Mouse (Mus musculus): ENCODE measurements around the gene Dpp8. TPM values are rescaled to one million over a fixed set of nuclear protein-coding genes. Genes with fewer than 3 reads are reported as not detected.
A peak's percentile ranks its signal among the peaks of the same experiment; 100 is the strongest.
"Not testable (repeated sequence)": the region's sequence is repeated elsewhere in the genome, so short reads cannot be mapped to it uniquely, and the experiment has no call there.

The Dpp8 gene
- polyA plus RNA-seq, 1 experiment = 23.7 TPM

DNA sequence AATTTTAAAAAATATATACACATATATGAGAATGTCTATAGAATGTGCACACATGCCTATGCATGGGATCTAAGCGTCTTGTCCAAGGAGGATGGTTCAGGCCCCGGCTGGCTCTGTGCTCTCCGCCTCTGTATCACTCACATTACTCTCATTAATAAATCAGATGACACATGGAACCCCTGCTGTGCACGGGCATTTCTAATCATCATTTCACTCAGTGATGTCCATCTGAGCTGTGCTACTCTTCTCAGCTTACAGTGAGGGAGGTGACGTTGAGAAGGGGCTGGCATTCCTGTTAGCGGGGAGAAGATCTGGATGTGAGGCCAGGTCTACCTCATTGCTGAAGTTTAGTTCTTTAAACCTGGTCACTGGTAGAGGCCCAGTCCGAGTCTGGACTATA, 5.0 kb upstream of the Dpp8 start:
- H3K27ac ChIP-seq (ENCODE audit: control insufficient read depth, insufficient read depth, low read depth, low read length, poor library complexity) = no peak overlapping the region
- TF ChIP-seq CTCF (IDR thresholded peaks at IDR 0.05; ENCODE audit: control insufficient read depth, insufficient read depth, low read length) = no peak
- TF ChIP-seq POLR2A (IDR thresholded peaks at IDR 0.05; ENCODE audit: borderline replicate concordance, control insufficient read depth, low read depth, low read length) = no peak
- 79% methylated on average over 7 of the region's 7 CpGs for WGBS
- no peak overlapping the region for H3K4me3 ChIP-seq (replicated peaks; ENCODE audit: control insufficient read depth, low read depth, low read length)
- H3K4me1 ChIP-seq (ENCODE audit: control insufficient read depth, insufficient read depth, low read length) = peaks cover under 1% of the 10 kb centered on the region; the same call in 1 of the 2 replicates

- no peak for TF ChIP-seq POLR2A (IDR thresholded peaks at IDR 0.05; ENCODE audit: borderline replicate concordance, control insufficient read depth, low read depth, low read length)
- no peak for TF ChIP-seq CTCF (IDR thresholded peaks at IDR 0.05; ENCODE audit: control insufficient read depth, insufficient read depth, low read length)
- Histone ChIP-seq H3K4me1 (ENCODE audit: control insufficient read depth, insufficient read depth, low read length) (no peaks in the 10 kb centered on the region; the same call in 1 of the 2 replicates), H3K4me3 (replicated peaks; ENCODE audit: control insufficient read depth, low read depth, low read length) (no peak overlapping the region), H3K27ac (ENCODE audit: control insufficient read depth, insufficient read depth, low read depth, low read length, poor library complexity) (no peak overlapping the region)
- 87% methylated on average over 5 of the region's 5 CpGs for WGBS
Measured at GRCm38 (mm10) chr9:65028313-65028712, 3.9 kb upstream of the Dpp8 start.

- peak overlapping the region; percentile 22 for H3K4me3 ChIP-seq (replicated peaks; ENCODE audit: control insufficient read depth, low read depth, low read length)
- H3K27ac ChIP-seq (ENCODE audit: control insufficient read depth, insufficient read depth, low read depth, low read length, poor library complexity); H3K4me1 ChIP-seq (ENCODE audit: control insufficient read depth, insufficient read depth, low read length): not testable (repeated sequence)
- WGBS = 20% methylated on average over 5 of the region's 5 CpGs
Measured at GRCm38 (mm10) chr9:65031355-65031754, 859 bp upstream of the Dpp8 start.

- Histone ChIP-seq H3K27ac (ENCODE audit: control insufficient read depth, insufficient read depth, low read depth, low read length, poor library complexity) (peak overlapping the region; percentile 69; the same call in 1 of the 2 replicates), H3K4me1 (ENCODE audit: control insufficient read depth, insufficient read depth, low read length) (no peaks in the 10 kb centered on the region; the same call in 1 of the 2 replicates), H3K4me3 (replicated peaks; ENCODE audit: control insufficient read depth, low read depth, low read length) (peak overlapping the region; percentile 70)
- TF ChIP-seq CTCF (IDR thresholded peaks at IDR 0.05; ENCODE audit: control insufficient read depth, insufficient read depth, low read length) (no peak), POLR2A (IDR thresholded peaks at IDR 0.05; ENCODE audit: borderline replicate concordance, control insufficient read depth, low read depth, low read length) (no peak)
- WGBS = 16% methylated on average over 4 of the region's 4 CpGs
Measured at GRCm38 (mm10) chr9:65031894-65032268, 333 bp upstream of the Dpp8 start.

DNA sequence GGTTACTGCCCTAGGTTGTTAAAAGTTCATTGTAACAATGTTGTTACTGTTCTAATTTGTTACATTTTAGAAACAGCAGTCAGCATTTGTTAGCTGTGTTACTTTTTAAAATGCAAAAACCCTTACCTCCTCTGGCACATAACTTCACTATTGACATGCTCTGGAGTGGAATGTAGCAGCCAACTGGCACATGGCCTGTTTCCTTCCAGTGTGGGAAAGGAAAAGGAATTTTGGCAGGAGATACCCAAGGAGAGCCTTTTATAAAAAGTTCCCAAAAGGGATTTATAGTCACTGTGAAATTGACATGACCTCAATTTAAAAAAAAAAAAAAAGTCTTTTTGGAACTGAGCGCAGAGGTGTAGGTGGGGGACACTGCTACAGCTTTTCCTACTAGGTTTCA, 4.2 kb downstream of the Dpp8 start:
- WGBS = 92% methylated on average over 1 of the region's 1 CpGs
- Histone ChIP-seq H3K4me3 (replicated peaks; ENCODE audit: control insufficient read depth, low read depth, low read length) (no peak overlapping the region), H3K27ac (ENCODE audit: control insufficient read depth, insufficient read depth, low read depth, low read length, poor library complexity) (no peak overlapping the region), H3K4me1 (ENCODE audit: control insufficient read depth, insufficient read depth, low read length) (no peaks in the 10 kb centered on the region; the same call in 1 of the 2 replicates)
- TF ChIP-seq CTCF (IDR thresholded peaks at IDR 0.05; ENCODE audit: control insufficient read depth, insufficient read depth, low read length) (no peak), POLR2A (IDR thresholded peaks at IDR 0.05; ENCODE audit: borderline replicate concordance, control insufficient read depth, low read depth, low read length) (no peak)

GRCm38 (mm10) chr9:65036861-65037260, 4.6 kb downstream of the Dpp8 start:
- no peaks in the 10 kb centered on the region; the same call in 1 of the 2 replicates for H3K4me1 ChIP-seq (ENCODE audit: control insufficient read depth, insufficient read depth, low read length)
- no peak overlapping the region for H3K27ac ChIP-seq (ENCODE audit: control insufficient read depth, insufficient read depth, low read depth, low read length, poor library complexity)
- 87% methylated on average over 8 of the region's 8 CpGs for WGBS
- no peak overlapping the region for H3K4me3 ChIP-seq (replicated peaks; ENCODE audit: control insufficient read depth, low read depth, low read length)
- TF ChIP-seq CTCF (IDR thresholded peaks at IDR 0.05; ENCODE audit: control insufficient read depth, insufficient read depth, low read length) = no peak
- no peak for TF ChIP-seq POLR2A (IDR thresholded peaks at IDR 0.05; ENCODE audit: borderline replicate concordance, control insufficient read depth, low read depth, low read length)

- WGBS = 98% methylated on average over 5 of the region's 5 CpGs
- Histone ChIP-seq H3K4me1 (ENCODE audit: control insufficient read depth, insufficient read depth, low read length) (no peaks in the 10 kb centered on the region), H3K27ac (ENCODE audit: control insufficient read depth, insufficient read depth, low read depth, low read length, poor library complexity) (no peak overlapping the region), H3K4me3 (replicated peaks; ENCODE audit: control insufficient read depth, low read depth, low read length) (no peak overlapping the region)
- TF ChIP-seq POLR2A (IDR thresholded peaks at IDR 0.05; ENCODE audit: borderline replicate concordance, control insufficient read depth, low read depth, low read length) (no peak), CTCF (IDR thresholded peaks at IDR 0.05; ENCODE audit: control insufficient read depth, insufficient read depth, low read length) (0 out of 2 replicates have a peak, but pooled peaks have one; percentile 11)
Measured at GRCm38 (mm10) chr9:65041430-65041829, 9.2 kb downstream of the Dpp8 start.

DNA sequence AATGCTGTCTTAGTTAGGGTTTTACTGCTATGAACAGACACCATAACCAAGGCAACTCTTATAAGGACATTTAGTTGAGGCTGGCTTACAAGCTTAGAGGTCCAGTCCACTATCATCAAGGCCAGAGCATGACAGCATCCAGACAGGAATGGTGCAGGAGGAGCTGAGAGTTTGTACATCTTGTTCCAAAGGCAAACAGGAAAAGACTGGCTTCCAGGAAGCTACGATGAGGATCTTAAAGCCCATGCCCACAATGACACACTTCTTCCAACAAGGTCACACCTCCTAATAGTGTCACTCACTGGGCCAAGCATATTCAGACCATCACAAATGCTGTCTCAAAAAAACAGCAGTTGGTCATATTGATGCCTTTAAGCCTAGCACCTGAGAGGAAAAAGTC, 14.8 kb downstream of the Dpp8 start:
- TF ChIP-seq CTCF (IDR thresholded peaks at IDR 0.05; ENCODE audit: control insufficient read depth, insufficient read depth, low read length) (no peak), POLR2A (IDR thresholded peaks at IDR 0.05; ENCODE audit: borderline replicate concordance, control insufficient read depth, low read depth, low read length) (no peak)
- WGBS = 88% methylated on average over 1 of the region's 1 CpGs
- Histone ChIP-seq H3K4me3 (replicated peaks; ENCODE audit: control insufficient read depth, low read depth, low read length) (no peak overlapping the region), H3K27ac (ENCODE audit: control insufficient read depth, insufficient read depth, low read depth, low read length, poor library complexity) (no peak overlapping the region), H3K4me1 (ENCODE audit: control insufficient read depth, insufficient read depth, low read length) (no peaks in the 10 kb centered on the region)

GRCm38 (mm10) chr9:65049422-65049821, 17.2 kb downstream of the Dpp8 start:
- Histone ChIP-seq H3K27ac (ENCODE audit: control insufficient read depth, insufficient read depth, low read depth, low read length, poor library complexity) (no peak overlapping the region), H3K4me3 (replicated peaks; ENCODE audit: control insufficient read depth, low read depth, low read length) (no peak overlapping the region), H3K4me1 (ENCODE audit: control insufficient read depth, insufficient read depth, low read length) (no peaks in the 10 kb centered on the region)
- TF ChIP-seq CTCF (IDR thresholded peaks at IDR 0.05; ENCODE audit: control insufficient read depth, insufficient read depth, low read length) = no peak
- TF ChIP-seq POLR2A (IDR thresholded peaks at IDR 0.05; ENCODE audit: borderline replicate concordance, control insufficient read depth, low read depth, low read length) = no peak
- WGBS = 92% methylated on average over 5 of the region's 5 CpGs

All from bone marrow, adult 2 months (tissue).